Mouse (Mus musculus) layer of hippocampus, adult 9-11 months (tissue): ENCODE results near the gene Cldn17.

Experiments
- DNase-seq: peaks from one replicate; pipeline ENCODE4 v3.0.0; 2022

The Cldn17 gene

DNA sequence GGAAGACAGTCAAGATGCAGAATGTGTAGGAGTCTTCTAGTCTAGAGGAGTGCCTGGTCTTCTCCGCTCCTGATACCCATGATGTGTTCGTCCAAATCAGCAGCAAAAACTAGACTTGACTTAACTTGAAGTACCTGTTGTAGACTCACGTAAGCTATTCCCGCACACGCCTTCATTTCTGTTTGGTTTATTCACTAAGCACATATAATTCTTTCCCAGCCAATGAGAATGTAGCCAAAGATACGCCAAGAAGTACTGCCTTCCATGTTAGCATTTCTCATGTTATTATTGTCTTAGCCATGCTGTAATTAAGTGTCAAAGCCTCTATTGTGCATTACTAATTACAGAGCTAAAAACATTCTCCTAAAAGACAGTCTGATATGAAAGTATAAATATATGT lies at the start of gene Cldn17:
Gene Cldn17 (minus strand): TSS at position 101 of the 400 bp plus-strand sequence.
- no peak for DNase-seq

DNA sequence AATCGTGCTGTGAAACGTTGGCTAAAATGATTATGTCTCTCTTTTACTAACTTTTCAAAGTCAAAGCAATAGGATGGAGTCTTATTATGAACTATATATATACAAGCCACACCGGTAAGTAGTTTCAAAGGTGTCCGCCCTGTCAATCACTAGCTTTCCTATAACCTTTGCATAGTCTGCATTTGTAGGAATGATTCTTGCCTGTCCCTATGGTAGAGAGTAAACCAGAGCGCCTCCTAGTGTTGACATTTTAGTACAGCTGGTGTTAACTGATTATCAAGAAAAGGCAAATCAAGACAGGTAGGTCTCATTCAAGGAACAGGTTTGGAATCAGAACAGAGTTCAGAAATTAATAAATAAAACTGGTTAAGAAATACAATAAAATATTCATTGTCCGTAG lies 35.7 kb upstream of the Cldn17 start:
- no peak for DNase-seq

DNA sequence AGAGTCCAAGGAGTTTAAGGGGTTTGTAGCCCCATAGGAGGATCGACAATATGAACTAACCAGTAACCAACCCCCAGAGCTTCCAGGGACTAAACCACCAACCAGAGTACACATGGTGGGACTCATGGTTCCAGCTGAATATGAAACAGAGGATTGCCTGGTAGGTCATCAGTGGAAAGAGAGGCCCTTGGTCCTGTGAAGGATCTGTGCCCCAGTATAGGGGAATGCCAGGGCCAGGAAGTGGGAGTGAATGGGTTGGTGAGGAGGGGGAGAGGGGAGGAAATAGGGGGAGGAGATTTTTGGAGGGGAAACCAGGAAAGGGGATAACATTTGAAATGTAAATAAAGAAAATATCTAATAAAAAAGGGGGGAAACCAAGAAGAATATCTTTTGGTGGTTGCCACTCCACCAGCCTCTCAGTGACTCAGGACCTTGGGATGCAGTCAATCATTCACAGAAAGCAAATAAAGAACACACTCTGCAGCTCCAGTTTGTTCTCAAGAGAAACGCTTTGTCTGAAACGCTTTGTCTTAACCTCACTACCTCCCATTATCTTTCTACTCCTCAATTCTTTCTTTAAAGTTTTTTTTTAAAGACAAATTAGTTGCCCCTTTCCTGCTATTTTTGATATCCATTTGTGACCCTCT lies 33.2 kb upstream of the Cldn17 start:
- DNase-seq, result no peak

DNA sequence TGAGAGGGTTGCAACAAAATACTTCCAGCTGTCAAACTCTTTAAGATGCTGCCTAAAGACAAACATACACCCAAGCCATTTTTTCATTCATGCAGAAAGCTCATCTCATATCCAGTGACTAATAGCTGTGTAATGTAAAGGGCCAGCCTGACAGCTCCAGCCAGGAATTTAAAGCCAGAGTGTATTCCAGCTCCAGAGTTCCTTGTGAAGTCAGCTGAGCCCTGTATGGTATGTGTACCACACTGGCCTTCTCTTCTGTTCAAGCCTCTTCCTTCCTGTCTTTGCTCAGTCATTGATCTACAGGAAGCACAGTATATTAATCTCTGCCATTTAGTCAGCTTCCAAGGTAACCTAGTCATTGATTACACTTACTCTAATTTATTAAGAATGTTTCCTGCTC lies 4.6 kb upstream of the Cldn17 start:
- DNase-seq, result no peak

DNA sequence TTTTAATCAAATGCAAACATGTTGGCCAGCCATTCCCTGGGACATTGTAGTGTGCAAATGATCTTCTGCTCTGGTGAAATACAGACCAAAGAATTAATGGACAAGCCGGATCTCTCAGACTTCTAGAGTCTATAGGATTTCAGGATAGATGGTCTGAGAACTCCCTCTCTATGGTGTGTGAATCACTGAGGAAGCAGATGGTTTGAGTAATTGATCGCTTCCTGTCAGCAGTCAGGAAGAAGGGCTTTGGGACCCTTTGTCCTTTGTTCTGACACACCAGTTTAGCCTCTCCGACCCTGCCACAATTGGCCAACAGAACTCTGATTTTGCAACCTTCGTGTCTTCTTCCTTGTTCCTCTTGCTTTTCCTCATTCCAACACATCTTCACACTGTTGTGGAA lies 1.4 kb upstream of the Cldn17 start:
- DNase-seq, result no peak

DNA sequence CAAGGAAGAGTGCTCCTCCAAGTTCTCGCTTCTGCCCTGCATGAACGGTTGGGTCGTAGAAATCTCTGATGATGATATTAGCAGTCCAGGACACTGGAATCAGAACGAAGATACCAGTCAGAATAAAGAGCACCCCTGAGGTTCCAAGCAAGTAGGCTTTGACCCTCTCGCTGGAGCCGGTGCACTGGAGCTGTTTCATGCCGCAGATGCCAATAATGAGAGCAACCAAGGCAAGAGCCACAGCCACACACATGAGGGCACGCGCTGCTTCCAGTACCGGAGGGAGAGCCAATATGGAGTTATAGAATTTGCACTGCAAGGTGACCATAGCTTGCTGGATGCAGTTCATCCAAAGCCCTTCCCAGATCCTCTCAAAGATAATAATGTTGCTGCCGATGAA lies 440 bp downstream of the Cldn17 start:
- no peak for DNase-seq

DNA sequence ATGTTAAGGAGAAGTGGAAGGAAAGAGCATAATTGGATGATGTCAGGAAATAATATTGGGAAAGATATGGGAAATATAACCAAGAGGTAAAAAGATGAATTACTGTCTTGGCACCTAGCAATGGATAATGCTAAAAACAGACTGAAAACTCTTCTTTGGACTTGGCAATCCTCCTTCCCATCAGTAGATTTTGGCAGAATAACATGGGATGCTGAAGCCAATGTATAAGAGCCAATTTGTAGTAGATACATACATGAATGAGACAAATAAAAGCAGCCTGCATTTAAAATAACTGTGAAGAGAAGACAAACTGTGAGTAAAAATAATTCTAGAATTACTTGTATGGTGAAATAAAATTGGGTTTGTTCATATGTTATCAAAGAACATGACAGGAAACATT lies 18.7 kb downstream of the Cldn17 start:
- no peak for DNase-seq

DNA sequence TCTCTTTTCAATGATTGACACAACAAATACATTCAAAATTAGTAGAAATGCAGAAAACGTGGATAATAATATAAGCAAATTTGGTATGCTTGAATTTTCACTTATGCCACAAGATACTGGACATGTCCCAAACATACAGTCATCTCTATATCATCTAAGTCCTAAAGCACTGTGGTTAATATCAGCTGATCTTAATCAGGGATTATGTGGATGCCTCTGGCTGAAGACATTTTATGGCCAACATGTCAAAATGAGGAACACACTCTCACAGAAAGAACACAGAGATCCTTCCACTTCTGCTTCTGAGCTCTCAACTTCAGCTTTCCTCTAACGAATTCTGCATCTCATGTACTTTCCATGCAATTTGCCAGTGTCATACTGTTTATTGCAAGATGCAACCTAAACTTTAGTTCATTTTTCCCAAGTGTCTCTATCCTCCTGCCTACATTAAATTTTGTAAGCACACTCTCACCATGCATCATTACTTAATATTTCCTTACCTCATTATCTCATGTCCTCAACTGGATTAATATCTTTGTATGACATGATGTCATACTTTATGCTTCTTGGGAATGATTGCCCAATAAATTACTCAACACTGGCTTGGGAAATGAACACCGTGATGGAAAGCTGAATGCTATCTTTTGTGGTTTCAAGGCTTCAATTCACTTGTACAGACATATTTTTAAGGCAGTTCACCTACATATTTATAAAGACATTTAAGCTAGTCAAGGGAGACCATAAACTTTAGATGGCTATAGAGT lies 26.6 kb downstream of the Cldn17 start:
- no peak for DNase-seq

DNA sequence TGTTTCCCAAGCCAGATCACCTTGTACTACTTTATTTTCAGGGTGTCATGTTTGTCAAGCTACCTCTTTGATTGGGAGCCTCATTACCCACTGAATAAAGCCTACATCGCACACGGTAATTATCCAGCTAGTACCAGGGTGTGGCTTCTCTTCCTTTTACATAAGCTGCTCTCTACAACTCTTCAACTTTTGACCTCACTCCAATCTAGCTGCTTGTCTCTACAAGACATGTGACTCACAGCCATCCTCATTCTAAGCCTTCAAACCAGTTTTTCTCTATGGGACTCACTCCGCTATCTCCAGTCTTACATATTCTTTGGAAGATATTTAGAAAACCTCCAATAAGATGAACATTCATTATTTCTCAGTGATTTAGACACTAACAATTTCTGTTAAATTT lies 43.5 kb downstream of the Cldn17 start:
- no peak for DNase-seq
